Mouse (Mus musculus) heart, adult 2 months (tissue): ENCODE measurements around the gene Phkb.

Experiments
- CTCF ChIP-seq: fragments of 200-600 bp; IDR thresholded peaks from 2 replicates; pipeline ENCODE4 v1.8.1; 2022; ENCODE audit warnings: antibody characterized with exemption, mild to moderate bottlenecking, moderate library complexity
- EP300 ChIP-seq: fragments of 200-500 bp; IDR thresholded peaks from 2 replicates; pipeline ENCODE4 v1.6.1; 2011; ENCODE audit warnings: low read depth, low read length, control low read depth; ENCODE audit not compliant: insufficient read depth
- POLR2A ChIP-seq: fragments of 200-500 bp; IDR thresholded peaks from 2 replicates; pipeline ENCODE4 v1.6.1; 2011; ENCODE audit warnings: mild to moderate bottlenecking, low read depth, low read length, control low read depth; ENCODE audit not compliant: insufficient read depth

DNA sequence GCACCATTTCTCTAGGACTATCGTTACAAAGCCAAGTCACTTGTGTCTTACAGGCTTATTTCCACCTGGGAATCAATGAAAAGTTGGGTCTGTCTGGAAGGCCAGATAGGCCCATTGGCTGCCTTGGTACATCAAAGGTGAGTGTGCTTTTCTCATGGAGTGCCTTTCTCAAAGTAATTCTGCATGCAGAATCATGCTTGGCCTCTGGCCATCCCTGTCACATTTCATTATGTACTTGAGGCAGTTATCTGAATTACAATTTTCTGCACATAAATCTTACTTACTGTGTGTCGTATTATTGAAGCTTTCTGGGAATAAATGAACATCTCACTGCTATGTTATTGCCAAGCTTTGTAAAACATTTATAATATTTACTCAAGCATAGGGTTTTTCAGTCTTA, 176.0 kb downstream of the Phkb start:
- TF ChIP-seq POLR2A (no peak), CTCF (no peak), EP300 (no peak)
